Mouse (Mus musculus) urinary bladder, postnatal 14 days (tissue): ENCODE data around the gene Pitpnb.

Source experiments
- DNase-seq: peaks from one replicate; pipeline ENCODE4 v3.0.0; 2021; ENCODE audit warnings: low spot score

Pitpnb gene

GRCm38 (mm10) chr5:111330417-111331098 is at the start of gene Pitpnb:
TSS of gene Pitpnb (plus strand) at chr5:111330763.
- peak; percentile 99 for DNase-seq

DNA sequence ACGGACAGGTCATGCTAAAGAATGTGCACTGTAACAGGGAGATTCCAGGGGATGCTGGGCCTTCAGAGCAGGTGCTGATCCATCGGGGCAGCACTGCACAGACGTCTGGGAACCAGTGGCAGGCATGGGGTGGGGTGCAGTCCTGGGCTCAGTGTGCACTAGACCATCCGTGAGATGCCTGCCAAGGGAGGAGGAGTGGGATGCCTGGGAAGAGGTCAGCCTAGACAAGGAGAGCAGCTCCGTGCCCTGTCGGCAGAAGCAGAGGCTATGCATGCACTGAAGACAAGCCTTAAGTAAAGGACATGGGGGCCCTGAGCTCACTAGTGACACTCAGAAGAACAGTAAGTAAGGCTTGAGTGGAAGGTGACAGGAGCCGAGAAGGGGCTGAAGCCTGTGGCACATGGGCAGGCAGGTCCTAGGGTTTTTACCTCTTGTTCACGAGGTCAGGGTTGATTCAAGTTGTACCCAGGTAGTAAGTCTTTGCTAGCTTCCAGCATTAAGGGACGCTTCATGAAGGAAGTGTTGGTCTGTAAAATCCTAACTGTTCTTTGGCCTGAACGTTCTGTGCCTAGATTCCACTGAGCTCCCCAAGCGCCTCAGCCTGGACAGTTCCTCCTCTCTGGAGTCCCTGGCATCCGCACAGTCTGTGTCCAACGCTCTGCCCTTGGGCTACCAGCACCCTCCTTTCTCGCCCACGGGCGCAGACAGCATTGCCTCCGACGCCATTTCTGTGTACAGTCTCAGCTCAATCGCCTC is 46.0 kb upstream of the Pitpnb start:
- DNase-seq, result no peak

- DNase-seq, result no peak
Observed at GRCm38 (mm10) chr5:111287571-111287970, 43.0 kb upstream of the Pitpnb start.

DNA sequence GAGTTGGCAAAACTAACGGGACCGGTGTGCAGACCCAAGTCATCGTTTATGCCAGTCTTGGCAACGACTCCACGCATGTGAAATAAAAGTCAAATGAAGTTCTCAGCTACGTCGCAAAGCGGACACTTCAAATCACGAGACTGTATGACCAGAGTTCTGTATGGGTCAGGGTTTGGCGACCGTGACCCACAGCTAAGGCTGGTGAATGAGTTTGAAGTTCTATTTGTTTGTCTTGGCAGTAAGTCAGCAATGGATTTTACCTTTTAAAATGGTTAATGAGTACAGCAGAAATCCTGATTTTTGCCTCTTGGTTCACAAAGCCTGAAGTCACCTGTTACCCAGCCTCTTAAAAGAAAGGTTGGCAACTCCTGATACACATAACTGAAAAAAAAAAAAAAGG is 42.1 kb upstream of the Pitpnb start:
- no peak for DNase-seq

DNA sequence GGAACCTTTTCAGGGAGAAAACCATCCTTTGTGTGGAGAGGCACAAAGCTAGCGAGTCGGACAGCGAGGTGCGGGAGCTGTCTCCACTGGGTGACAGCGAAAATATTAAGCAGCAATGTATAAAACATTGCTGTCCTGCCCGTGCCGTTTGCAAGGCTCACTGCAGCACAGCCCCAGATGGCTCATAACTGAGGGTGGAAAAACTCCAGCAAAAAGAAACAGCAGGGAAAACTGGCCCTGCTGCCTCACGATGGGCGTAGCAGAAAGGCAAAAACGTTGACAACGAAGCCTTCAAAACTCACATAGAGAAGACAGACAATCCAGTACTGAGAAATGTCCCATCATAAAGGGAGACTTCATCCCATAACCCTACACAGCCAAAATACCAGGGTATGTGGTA is 40.5 kb upstream of the Pitpnb start:
- DNase-seq, result no peak

GRCm38 (mm10) chr5:111291639-111292038 is 38.9 kb upstream of the Pitpnb start:
- no peak for DNase-seq

- no peak for DNase-seq
Observed at GRCm38 (mm10) chr5:111297801-111298200, 32.8 kb upstream of the Pitpnb start.

GRCm38 (mm10) chr5:111298706-111299105 is 31.9 kb upstream of the Pitpnb start:
- no peak for DNase-seq

GRCm38 (mm10) chr5:111300776-111301175 is 29.8 kb upstream of the Pitpnb start:
- no peak for DNase-seq

- no peak for DNase-seq
Observed at GRCm38 (mm10) chr5:111301736-111302135, 28.8 kb upstream of the Pitpnb start.

DNA sequence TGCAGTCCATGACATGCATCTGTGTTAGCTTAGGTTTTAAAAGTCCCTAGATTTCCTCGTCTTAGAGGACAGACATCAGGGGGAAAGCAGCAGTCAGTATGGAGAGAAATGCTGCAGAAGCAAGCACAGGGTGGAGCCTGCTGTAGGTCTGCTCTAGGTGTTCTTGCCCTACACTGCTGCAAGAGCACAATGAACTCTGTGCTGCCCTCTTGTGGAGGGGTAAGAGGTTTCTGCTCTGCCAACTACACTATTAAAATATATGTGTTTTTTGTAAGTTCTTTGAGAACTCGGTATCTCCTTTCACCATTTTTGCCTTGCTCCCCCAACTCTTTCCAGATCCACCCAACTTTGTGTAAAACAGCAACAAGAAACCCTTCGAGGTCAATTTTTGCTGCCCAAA is 25.8 kb upstream of the Pitpnb start:
- no peak for DNase-seq

GRCm38 (mm10) chr5:111310185-111310584 is 20.4 kb upstream of the Pitpnb start:
- DNase-seq, result peak; percentile 83

- DNase-seq, result no peak
Observed at GRCm38 (mm10) chr5:111313833-111314232, 16.7 kb upstream of the Pitpnb start.

DNA sequence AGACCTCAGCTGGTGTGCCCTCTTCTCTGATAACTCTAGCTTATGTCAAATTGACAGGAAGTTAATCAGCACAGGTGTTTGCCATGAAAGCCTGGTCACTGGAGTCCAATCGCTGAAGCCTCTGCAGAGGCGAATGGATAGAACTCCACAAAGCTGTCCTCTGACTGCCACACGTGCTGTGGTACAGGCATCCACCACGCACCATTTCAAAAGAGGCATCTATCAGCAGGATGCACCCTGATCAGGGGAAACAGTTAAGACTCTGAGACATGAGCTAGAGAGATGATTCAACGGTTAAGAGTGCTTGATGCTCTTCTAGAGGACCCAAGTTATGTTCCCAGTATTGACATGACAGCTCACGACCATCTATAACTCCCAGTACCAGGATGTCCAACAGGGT is 15.5 kb upstream of the Pitpnb start:
- DNase-seq, result no peak

DNA sequence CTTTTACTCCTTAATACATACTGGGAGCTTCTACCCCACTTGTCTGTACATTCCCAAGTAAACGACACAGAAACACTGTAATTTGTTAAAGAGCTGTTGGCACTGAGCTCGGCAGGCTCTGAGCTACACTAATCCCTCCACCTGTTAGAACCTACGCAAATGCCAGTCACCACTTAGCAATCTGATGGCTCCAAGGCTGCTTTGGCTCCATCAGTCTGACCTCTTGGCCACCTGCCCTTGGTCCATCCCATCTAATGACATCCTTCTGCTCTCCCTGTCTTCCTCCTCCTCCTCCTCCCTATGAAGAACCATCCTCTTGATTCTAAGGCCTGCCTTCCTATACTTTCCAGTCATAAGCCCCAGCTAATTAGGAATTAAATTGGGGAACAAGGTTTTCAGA is 13.0 kb upstream of the Pitpnb start:
- DNase-seq, result no peak

DNA sequence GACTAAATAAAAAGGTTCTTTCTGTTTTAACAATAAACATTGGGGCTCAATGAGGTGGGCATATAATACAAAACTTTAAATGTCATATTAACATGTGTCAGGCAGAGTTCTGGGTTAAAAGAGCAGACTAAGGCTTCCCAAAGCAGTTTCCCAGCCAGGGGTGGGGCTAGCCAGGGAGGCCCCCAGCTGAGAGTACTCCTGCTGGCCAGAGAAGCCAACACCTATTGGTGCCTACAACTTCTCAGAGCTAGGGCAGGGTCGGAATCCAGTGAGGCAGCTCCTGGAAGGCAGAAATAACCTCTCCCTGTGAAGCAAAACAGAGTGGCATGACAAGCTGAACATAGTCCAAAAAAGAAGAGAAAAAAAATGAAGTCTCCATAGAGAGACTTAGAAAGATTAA is 11.6 kb upstream of the Pitpnb start:
- no peak for DNase-seq

DNA sequence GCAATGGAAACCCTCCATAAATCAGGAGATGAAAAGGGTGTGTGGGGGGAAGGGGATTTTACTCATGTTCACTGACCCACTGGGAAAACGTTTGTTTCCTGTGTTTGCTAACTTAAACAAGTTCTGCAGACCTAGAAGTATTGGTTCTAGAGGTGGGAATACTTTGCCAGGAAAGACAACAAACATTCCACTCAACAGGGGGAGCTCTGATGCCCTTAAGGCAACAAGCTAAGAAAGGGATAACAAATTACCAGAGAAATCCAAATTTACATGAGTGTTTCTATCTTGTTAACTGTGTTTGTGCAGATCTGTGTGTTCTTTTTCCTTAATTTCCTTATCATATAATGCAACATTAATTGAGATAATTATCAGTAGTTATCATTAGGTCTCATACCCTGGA is 4.8 kb upstream of the Pitpnb start:
- DNase-seq, result no peak

DNA sequence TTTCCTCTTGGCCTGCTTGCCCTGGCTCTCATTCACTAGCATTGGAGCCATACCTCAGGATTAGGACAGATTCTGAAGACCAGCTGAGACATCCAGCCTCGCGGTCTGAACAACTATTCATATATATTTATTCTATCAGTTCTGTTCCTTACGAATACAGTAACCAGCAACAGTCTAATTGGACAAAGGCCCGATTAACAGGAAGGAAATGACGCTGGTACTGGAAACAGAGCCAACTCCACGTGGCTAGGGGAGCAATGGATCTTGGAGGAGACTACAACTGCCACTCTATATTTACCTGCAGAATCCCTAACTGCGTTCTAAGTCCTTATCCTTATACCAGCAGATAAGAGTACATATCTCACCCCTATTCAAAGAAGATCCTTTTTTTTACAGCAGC is 3.1 kb upstream of the Pitpnb start:
- no peak for DNase-seq

- no peak for DNase-seq
Observed at GRCm38 (mm10) chr5:111329782-111330416, 664 bp upstream of the Pitpnb start.

DNA sequence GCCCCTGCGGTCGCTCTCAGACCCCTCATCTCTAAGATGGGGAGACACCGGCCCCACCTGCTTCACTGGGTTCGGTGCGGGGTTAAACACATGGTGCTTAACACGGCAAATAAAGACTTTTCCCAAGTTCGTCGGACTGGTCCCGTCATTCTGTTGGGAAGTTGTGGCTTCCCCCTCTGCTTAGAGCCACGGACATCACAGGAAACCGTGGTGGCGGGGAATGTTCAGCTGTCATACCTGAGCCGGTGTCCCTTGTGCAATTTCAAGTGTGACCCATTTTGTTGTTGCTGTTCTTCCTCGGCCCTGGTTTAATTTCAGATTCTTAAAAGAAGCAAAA is 504 bp downstream of the Pitpnb start:
- no peak for DNase-seq

DNA sequence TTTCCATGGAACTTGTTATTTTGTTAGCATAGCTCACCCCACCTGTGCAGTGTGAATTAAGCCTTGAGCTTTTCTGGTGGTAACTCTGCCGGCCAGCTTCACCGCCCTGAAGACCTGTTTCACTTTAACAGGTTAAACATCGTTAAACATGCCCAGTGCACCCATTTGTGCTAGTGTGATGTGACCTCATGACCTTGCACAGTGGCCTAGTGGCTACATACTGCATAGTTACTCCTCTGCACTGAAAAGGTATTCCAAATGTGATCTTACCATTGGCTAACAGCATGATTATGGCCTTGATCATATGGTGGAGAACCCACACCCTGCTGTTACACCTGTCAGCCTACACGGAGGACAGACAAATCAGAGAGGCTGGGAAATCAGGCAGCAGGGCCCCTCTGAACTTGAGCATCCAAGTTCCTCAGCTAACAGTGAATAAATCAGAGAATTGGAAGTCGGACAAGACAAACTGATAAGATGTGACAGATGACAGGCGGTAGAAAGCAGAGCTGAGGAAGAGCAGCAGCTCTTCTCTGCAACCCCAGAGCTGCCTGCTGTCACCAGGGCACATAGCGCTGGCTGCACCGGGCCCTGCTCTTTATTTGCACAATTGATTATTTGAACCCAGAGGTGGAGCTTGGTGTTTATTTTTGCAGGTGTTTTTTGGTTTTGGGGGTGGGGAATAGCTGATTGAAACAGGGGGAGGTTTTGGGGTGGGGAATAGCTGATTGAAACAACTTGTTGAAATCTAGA is 5.6 kb downstream of the Pitpnb start:
- no peak for DNase-seq

GRCm38 (mm10) chr5:111341609-111342008 is 11.0 kb downstream of the Pitpnb start:
- DNase-seq, result no peak
